Mouse (Mus musculus): ENCODE results near the gene Tcaf3.

The Tcaf3 gene

DNA sequence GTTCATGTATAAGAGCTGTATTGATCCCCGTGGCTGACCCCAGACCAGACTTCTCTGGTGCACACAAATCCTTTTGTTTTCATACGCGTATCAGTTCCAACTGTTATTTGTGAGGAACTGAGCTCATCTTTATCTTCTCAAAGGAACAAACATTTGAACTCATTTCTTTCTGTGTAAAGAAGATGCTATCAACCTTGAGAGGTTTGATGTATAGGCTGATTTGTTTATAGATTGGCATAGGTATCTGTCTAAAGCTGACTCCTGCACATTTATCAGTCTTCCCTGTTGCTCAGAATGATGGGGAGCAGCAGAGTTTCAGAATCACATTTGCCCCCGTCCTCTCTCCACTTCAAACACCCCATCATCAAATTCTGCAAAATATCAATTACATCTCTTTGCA lies at the start of gene Tcaf3:
Tcaf3 (minus strand) TSS at position 101 of the 400 bp plus-strand sequence.
- no peak for DNase-seq (ENCODE audit: low read depth, low spot score)

DNA sequence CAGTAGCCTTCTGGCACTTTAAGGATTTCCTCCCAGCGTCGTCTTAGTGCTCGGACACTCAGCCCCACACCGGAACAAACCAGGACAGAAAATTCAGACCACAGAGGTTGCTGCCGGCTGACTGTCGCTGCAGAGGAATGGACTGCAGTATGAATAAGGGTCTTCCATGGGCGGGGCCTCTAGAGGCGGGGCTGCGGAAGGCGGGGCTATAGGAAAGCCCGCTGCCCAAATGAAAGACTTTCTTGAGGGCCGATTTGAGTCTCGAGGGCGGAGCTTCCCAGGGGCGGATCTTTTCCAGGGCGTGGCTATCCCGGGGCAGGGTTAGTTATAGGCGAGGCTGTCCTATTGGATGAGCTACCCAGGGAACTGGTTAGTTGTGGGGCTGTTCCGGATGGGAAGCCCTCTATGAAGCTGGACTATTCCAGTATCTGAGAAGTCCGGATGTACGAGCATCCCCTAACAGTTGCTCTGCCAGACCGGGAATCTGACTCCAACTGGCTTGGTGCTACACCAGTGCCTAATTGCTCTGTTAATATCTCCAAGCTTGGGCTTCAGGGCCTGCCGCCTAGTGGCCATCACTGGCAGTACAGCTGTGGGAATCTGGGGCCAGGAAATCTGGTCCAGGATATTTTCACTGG lies 47.5 kb upstream of the Tcaf3 start, which contains the start of gene Tcaf2:
Tcaf2 (minus strand) TSS at position 343 of the 638 bp plus-strand sequence.
- DNase-seq (ENCODE audit: low read depth, low spot score), result peak; percentile 95

DNA sequence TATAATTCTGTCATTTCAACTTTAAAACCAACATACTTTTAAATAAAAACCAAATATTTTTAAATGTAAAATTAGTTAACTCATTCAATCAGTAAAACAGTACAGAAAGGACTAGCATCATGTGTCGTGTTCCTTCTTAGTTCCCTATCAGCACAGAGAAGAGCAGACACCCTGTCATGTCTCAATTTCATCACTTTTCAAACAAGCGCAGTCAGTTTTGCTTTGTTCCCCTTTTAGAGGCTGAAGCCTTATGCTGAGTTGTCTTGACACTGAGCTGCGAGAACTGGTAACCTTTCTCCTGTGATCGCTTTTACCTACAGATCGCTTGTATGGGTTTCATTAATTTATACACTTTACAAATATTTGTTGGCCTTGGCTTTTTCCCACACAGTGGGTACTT lies 36.9 kb upstream of the Tcaf3 start:
- DNase-seq (ENCODE audit: low read depth, low spot score), result no peak

DNA sequence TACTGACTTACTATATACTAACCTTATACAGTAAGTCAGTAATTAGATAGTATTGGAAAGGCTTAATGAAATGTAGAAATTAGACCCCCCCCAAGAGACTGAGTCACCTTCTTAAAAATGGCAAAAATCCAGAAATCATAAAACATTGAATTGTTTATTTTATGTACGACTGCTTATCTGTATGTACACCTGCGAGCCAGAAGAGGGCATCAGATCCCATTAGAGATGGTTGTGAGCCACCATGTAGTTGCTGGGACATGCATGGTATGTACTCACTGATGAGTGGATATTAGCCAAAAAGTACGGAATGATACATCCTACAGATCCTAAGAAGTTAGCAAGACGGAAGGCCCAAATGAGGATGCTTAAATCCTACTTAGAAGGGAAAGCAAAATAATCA lies 33.9 kb upstream of the Tcaf3 start:
- DNase-seq (ENCODE audit: low read depth, low spot score), result no peak

DNA sequence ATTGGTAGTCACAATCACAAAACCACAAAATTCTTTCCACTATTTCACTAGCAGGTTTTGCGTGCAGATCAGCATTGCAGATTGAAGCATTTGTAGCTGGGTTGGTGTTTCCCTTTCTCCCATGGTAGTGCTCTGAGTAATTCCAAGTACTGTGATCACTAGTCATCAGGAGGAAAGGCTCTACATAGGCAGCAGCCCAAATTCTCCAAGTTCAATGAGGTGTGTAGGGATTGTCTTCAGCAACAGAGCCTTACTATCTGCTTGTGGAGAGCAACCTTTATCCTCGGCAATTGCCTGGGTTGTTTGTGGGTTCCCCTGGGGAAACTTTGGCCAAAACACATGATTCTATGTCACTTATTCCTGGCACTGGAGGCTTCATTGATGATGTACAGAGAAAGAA lies 19.4 kb upstream of the Tcaf3 start:
- no peak for DNase-seq (ENCODE audit: low read depth, low spot score)

DNA sequence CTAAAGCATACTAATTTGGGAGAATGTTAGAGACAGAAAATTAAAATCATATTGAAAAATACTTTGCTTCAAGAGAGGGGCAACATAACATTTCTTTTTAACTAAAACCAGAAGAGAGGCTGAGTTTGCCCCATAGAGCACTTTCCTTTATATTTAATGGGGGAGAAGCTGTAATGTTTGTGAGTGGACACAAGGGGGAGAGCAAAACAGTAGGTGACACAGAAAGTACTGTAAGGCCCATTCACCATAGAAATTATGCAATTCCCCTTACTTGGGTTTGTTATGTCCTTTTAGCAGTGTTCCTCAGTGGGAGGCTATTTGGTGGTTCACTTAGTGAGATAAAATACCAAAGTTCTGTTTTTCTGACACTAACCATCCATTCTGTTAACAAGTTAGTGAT lies 14.7 kb upstream of the Tcaf3 start:
- DNase-seq (ENCODE audit: low read depth, low spot score), result peak; percentile 26

DNA sequence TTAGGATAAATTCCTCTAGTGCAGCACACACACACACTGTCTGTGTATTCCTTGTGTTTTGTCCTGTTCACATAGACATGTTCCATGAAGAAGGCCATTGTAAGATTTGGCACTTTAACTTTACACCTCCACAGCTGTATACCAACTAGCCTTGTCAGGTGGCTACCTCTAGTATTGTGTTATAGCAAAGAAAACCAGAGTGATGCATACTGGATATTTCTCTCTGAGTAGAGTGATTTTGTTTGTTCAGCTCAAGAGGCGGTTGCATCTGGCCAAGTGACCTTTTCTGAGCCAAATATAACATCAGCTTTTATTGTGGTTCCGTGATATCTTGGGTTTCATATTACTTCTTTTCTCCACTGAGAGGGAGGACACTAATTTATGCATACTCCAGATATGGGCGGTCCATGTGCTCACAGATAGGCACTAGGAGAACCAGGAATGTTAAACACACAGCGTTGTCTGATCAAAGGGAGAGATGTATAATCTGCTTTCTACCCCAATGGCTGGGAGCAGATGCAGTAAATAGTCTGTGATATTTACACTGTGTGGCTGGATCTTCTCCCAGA lies 13.5 kb upstream of the Tcaf3 start:
- DNase-seq (ENCODE audit: low read depth, low spot score), result no peak

DNA sequence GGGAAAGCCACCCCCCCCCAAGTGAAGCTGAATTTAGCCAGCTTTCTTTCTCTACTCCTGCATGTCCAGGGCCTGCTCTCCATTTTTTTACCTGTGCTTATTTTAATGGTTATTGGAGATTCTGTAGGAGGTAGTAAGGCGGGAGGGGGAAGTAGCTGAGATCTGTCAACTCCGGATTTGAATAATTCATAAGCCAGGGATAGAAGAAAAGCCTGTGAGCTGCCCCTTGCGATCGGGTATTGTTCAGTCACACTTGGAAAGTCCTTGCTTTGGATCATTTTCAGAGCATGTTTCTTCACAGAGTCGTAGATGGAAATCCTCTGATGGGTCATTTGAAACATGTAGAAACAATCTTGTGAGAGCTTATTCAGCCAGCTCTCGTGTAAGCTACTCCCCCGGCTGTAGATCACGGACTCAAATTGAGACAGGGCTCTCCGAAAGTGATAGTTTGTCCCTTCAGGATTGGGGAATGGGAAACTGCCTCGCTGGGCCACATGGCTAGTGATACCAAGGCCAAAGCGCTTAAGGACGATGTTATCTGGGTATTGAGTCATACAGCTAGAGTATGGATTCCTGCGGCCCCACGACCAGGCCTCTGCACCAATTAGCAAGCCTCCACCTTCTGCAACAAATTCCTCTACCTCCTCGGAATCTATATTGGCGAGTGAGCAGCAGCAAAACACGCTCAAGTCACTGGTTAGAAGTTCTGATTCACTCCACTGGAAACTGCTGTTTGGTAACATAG lies 4.2 kb downstream of the Tcaf3 start:
- no peak for DNase-seq (ENCODE audit: low read depth, low spot score)

DNA sequence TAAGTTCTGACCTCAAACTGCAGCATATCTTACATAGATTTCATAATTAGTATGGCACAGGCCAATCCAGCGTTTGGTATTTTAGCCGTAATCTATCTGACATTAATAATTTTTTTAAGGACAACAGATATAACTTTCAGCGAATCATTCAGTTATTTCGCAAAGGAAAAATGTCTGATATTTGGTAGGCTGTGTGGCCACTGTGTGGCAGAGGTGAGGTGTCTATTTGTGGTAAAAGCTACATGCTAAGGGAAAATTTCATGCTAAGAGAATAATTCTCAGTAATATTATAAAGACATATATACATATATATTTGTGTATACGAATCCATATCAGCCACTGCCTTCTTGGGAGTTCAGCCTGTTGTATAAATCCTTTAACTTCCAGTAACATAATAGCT lies 10.9 kb downstream of the Tcaf3 start:
- no peak for DNase-seq (ENCODE audit: low read depth, low spot score)

DNA sequence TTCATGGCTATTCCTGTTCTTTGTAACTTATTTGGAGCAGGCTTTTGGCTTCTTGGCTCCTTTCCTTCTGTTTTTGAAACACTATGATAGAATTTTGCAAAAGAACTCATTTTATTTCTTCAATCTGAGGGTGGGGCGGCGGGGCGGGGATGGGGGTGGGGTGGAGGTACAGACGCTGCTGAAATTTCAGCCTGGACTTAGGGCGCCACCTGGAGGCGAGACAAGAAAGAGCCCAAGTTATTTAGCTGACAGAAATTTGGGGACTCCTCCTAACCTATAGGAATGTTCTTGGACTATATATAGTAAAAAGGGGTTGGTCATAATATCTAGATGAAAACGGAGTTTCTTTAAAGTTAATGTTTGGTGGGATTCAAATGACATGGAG lies 14.0 kb downstream of the Tcaf3 start:
- peak; percentile 50 for DNase-seq (ENCODE audit: low read depth, low spot score)

DNA sequence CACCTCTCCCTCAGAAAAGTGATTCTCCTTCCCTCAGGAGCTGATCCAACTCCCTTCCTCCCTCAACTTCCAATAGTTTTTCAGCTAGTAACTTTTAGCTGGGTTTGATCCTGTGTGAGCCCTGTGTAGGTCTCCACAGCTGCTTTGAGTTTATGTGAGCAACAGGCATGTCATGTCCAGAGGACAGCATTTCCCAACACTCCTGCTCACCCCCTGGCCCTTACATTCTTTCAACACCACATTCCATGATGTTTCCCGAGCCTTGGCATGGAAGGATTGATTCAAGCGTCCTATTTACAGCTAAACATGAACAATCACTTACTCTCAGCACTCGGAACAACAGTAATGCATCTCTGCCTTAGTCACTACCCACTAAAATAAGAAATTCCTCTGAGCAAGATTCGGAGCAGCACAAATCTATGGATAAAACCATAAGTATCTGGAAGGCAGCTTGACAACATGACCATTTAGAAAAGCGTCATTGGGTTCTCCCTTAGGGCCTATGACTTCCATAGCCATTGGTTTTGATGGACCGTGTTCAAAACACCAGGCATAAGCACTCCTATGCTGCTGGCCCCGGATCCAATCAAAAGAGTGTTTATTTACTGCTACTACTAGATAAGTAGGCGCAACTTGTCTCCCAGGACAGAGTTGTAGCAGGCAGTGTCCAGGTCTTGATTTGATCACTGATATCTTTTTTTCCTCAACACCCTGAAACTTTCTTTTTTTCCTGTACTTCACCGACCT lies 14.6 kb downstream of the Tcaf3 start:
- DNase-seq (ENCODE audit: low read depth, low spot score), result no peak

DNA sequence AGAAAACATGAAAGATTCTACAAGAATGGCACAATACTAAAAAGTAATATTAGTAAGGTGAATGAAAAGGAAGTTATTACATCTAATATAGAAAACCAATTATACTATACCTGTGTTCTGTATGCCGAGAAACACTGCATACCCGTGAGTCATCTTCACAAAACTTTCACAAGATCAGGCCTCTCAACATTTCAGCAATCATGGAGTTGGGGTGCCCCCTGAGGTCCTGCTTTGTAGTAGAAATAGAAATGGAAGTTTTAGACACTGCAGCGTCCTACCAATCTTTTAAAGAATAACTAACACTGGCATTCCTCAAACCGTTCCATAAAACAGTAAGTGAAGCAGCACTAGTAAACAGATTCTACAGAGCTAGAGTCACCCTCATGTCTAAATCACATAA lies 18.8 kb downstream of the Tcaf3 start:
- DNase-seq (ENCODE audit: low read depth, low spot score), result no peak

DNA sequence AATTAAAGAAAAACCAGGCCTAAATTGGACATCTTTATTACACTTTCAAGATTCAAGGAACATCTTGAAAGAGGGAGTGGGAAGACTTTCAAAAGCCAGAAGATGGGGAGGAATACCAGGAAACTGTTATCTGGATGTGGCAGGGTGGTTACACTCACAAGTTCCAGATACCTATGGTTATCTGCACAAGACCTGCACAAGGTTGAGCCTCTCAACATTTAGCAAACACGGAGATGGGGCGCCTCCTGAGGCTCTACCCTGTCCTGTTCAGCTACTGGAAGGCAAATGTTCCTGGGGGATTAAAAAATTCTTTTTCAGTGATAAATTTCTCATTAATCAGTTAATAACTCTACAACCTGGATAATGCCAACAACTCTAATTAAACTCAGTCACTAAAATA lies 20.1 kb downstream of the Tcaf3 start:
- no peak for DNase-seq (ENCODE audit: low read depth, low spot score)

DNA sequence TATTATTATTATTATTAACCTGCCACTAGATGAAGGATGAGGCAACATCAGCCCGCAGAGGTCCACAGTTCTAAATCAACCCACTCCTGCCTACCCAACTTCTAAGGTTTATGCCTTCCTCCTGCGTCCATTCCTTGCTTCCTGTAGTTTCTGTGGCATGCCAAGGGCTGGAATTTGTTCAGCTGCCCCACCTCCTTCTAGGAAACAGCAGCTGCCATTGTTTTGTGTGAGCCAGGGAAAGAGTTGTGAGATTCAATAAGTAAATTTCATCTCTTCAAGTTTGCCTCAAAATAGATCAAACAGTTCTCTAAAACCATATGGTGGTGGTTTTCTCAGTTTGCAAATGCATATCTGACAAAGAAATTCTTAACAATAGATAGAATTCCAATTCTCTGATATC lies 29.3 kb downstream of the Tcaf3 start:
- DNase-seq (ENCODE audit: low read depth, low spot score), result no peak

DNA sequence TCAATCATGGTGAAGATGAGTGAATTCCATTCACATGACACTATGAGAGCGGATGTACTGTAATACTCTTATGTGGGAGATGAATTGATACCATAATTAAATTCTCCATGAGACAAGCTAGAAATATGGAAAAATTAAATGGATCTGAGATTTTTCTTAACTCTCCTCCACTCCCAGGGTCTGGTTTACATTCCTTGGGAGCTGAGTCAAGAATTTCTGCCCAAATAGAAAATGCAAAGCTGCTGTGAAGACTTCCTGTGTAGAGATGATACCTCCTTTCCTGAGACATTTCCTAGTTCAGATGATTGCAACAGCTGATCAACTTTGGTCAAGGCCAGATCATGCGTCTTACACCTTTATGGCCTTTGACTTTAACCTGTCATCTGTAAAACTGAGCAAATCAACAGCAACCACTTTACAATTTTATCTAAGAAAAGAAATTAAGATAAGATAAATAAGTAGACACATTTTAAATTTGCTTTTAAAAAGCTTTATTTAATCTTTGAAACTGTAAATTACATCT lies 31.4 kb downstream of the Tcaf3 start:
- DNase-seq (ENCODE audit: low read depth, low spot score), result no peak

DNA sequence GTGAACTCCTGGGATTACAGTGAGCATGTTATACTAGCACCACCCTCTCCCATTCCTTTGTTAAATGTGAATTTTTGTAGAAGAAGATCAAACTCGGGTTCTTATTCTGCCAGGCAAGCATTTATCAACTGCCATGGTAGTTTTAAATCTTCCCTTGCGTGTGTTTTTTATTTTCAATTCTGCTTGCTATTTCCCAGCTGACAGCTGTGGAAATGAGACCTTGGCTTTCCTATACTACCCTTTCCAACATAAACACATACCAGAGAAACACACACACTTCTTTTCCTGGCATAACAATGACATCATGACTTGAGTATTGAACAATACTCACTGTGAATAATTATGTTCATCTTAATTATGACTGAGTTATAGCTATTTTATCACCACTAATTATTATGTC lies 35.2 kb downstream of the Tcaf3 start:
- no peak for DNase-seq (ENCODE audit: low read depth, low spot score)

DNA sequence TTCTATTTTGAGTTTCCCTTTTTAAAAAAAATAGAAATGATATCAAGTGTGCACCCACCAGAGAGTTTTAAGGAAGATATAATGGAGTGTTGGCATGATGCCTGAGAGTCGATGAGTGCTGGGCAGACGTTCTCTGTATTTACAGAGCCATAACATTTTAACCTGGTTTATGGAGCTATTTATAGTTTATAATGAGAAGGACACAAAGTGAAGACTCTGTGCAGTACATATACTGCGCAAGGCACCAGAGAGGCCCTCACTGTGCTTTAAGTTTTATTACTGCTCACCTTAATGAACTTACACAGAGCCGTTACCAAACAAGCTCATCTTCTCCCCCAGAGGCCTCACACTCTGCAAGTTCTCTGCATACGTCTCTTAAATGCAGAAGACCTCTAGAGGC lies 36.6 kb downstream of the Tcaf3 start:
- DNase-seq (ENCODE audit: low read depth, low spot score), result no peak

DNA sequence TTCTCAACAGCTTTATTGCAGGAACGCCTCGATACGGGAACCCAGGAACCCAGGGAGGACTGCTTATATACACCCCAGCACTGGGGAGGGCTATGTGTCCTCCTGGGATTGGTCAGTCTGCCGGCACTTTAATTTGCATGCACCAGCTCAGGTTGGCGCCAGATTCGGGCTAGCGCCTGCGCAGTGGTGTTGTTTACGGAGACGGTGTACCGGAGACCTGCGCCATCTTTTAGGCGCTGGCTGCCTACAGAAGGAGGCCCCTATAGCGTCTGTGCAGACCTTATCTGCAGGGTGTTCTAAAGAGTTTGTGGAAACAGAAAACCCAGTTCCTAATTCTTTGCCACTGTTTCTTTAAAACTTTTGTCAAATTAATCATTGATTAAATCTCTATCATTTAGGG lies 38.9 kb downstream of the Tcaf3 start:
- DNase-seq (ENCODE audit: low read depth, low spot score), result no peak

DNA sequence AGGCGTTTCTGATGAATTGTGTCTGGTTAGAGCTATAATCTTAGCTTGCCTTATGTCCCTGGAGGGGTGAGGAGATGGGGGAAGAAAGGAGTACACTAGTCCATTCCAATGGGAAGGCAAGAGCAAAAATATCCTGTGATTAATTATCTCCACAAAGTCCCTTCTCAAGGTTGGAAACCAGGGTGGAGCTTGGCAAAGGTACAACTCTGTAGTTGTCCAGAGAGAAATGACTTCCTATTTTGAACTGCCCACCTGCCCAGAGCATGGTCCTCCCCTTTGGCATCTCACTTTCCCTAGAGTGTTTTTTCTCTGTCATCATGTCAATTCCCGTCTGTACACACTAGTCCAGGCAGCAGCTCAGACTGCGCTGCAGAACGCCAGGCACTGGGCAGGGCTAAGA lies 50.0 kb downstream of the Tcaf3 start, which contains the start of gene Olfr455:
Olfr455 (minus strand) TSS at position 127 of the 400 bp plus-strand sequence.
- DNase-seq (ENCODE audit: low read depth, low spot score), result no peak

DNA sequence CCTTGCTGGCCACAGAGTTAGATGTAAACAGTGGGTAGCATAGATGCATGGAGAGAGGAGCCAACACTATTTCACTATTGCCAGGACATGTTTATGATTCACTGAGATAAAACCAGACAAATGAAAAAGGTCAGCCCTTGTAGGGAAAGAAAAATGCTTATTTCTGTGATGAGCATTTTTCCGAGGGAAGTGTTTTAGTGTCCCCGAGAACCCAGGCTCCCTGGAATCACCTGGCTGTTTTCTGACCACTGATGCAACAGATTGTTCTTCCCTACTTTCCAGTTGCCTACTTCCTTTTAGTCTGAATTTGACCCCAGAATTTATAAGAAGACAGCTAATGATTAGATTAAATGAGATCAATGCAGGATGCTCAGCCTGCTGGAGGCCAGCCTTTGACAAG lies 51.3 kb downstream of the Tcaf3 start:
- DNase-seq (ENCODE audit: low read depth, low spot score), result no peak

DNA sequence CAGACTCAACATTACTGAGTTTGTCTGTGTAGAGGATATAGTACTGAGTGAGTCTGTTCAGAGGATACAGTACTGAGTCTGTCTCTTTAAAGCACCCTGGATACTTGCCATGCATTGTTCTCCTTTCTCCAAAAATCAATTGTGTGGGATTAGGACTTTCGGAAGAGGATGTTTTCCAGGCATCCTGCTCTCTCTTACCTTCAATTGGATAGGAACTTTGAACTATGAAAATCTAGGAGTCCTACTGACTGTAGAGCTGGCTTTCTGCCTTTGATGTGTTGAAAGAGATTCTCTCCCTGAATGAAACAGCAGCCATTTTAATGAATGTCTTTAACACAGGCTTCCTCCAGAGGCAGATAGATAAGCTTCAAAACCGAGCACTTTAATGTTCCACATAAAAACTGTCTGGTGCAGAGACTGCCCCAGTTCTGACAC lies 52.0 kb downstream of the Tcaf3 start:
- DNase-seq (ENCODE audit: low read depth, low spot score), result no peak

DNA sequence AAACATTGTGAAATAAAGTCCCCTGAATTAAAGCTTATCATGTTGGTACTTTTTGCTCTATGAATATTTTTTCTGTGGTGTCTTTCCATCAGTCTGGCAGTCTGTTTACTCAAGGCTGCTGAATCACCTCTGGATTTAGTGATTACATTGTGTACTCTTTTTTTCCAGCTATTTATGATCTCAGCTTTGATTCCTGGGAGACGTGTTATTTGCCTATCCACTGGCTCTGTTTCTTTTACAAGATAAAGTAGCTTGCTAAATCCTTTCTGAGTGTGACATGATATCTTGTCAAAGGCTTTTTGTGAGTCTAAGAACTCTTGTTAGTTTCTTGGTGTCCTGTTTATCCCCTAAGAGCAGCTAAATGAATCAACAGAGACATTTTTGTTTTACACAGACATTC lies 52.6 kb downstream of the Tcaf3 start:
- DNase-seq (ENCODE audit: low read depth, low spot score), result no peak

Data from ZHBTc4 (cell line).